Mouse (Mus musculus): ENCODE measurements around the gene Cyth4. TPM values are rescaled to one million over a fixed set of nuclear protein-coding genes. Genes with fewer than 3 reads are reported as not detected.

The Cyth4 gene
- polyA plus RNA-seq, 1 experiment: 1.4 TPM

DNA sequence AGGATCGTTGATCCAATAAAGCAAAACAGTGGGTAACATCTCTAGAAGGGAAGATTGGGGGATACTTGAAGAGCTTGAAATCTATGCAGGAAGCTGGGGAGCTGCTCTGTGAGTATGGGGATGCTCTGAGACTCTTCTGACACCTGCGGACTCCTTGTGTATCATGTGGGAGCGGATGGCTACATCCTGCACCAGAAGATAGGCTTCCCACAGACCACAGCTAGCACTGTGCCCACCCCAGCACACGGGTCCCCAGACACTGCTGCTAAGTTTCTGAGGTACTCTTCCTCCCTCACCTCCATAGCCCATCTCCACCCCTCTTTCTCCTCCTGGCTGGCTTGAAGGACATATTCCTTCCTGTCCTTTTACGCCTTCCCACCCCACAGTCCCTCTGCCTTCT lies 26.7 kb upstream of the Cyth4 start:
- H3K27ac ChIP-seq (ENCODE audit: control insufficient read depth, insufficient read depth, low read depth, low read length): no peak overlapping the region
- no peak overlapping the region for H3K4me3 ChIP-seq (ENCODE audit: control insufficient read depth, low read depth, low read length)
- H3K27me3 ChIP-seq (ENCODE audit: control insufficient read depth, insufficient read depth, low read length): no peaks in the 10 kb centered on the region
- H3K36me3 ChIP-seq (ENCODE audit: control insufficient read depth, insufficient read depth, low read length): no peaks in the 10 kb centered on the region
- no peak for TF ChIP-seq CTCF (IDR thresholded peaks at IDR 0.05; ENCODE audit: control insufficient read depth, insufficient read depth, insufficient replicate concordance, low read depth, low read length)
- no peak for TF ChIP-seq POLR2A (IDR thresholded peaks at IDR 0.05; ENCODE audit: control insufficient read depth, low read depth, low read length)
- H3K4me1 ChIP-seq (ENCODE audit: control insufficient read depth, insufficient read depth, low read length): no peaks in the 10 kb centered on the region; the same call in 1 of the 2 replicates

DNA sequence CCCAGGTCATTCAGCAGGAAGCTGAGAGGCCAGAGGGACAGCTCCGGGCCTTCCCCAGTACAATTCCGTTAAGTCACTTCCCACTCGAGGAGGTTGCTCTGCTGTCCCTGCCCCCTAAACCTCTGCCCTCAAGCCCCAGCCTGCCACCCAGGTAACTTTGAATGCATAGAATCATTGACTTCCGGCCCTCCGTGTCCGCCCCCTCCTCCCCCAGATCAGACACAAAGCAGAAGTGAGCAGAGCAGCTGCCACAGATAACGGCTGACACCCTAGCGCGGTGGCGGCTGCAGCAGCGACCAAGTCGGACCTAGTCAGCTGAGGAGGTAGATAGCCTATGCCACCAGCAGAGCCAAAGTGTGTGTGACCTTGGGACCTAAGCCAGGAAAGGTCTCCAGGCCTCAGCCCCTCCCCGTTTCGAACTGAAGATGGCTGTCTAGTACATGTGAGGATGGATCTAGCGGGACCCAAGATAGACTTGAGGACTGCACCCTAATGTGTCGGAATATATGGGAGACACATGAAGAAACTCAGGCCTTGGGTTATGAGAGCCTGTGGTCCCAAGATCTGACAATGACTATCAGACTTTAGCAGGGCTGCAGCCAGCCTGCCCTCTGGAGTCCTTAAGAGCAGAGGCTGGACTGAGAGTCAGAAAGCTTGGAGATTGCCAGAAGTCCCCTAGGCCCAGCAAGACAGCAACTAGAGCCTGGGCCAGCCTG lies 25.1 kb upstream of the Cyth4 start:
- no peak overlapping the region for H3K27ac ChIP-seq (ENCODE audit: control insufficient read depth, insufficient read depth, low read depth, low read length)
- TF ChIP-seq POLR2A (IDR thresholded peaks at IDR 0.05; ENCODE audit: control insufficient read depth, low read depth, low read length) (no peak), CTCF (IDR thresholded peaks at IDR 0.05; ENCODE audit: control insufficient read depth, insufficient read depth, insufficient replicate concordance, low read depth, low read length) (no peak)

DNA sequence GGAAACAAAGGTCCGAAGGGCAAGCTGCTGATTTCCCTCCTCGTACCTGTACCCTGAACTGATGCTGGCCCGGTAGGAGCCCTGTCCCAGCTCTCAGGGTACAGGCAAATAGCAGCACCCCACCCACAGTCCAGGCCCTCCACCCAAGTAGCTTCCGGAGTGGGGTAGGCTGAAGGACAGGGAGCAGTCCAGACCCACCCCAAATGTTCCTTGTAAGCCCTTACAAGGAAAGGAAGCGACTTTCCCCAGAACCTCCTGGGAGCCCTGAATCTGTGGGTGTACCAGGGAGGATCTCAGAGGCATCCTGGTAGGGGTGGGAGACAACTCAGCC lies 24.6 kb upstream of the Cyth4 start:
- Histone ChIP-seq H3K27ac (ENCODE audit: control insufficient read depth, insufficient read depth, low read depth, low read length) (no peak overlapping the region), H3K4me1 (ENCODE audit: control insufficient read depth, insufficient read depth, low read length) (no peaks in the 10 kb centered on the region; the same call in 1 of the 2 replicates), H3K36me3 (ENCODE audit: control insufficient read depth, insufficient read depth, low read length) (no peaks in the 10 kb centered on the region), H3K27me3 (ENCODE audit: control insufficient read depth, insufficient read depth, low read length) (no peaks in the 10 kb centered on the region), H3K4me3 (ENCODE audit: control insufficient read depth, low read depth, low read length) (no peak overlapping the region)
- TF ChIP-seq POLR2A (IDR thresholded peaks at IDR 0.05; ENCODE audit: control insufficient read depth, low read depth, low read length): no peak
- TF ChIP-seq CTCF (IDR thresholded peaks at IDR 0.05; ENCODE audit: control insufficient read depth, insufficient read depth, insufficient replicate concordance, low read depth, low read length): no peak

More for the DNA sequence above, 25.1 kb upstream of the Cyth4 start:
- Histone ChIP-seq H3K4me1 (ENCODE audit: control insufficient read depth, insufficient read depth, low read length) (no peaks in the 10 kb centered on the region; the same call in 1 of the 2 replicates), H3K36me3 (ENCODE audit: control insufficient read depth, insufficient read depth, low read length) (no peaks in the 10 kb centered on the region), H3K27me3 (ENCODE audit: control insufficient read depth, insufficient read depth, low read length) (no peaks in the 10 kb centered on the region), H3K4me3 (ENCODE audit: control insufficient read depth, low read depth, low read length) (no peak overlapping the region)

DNA sequence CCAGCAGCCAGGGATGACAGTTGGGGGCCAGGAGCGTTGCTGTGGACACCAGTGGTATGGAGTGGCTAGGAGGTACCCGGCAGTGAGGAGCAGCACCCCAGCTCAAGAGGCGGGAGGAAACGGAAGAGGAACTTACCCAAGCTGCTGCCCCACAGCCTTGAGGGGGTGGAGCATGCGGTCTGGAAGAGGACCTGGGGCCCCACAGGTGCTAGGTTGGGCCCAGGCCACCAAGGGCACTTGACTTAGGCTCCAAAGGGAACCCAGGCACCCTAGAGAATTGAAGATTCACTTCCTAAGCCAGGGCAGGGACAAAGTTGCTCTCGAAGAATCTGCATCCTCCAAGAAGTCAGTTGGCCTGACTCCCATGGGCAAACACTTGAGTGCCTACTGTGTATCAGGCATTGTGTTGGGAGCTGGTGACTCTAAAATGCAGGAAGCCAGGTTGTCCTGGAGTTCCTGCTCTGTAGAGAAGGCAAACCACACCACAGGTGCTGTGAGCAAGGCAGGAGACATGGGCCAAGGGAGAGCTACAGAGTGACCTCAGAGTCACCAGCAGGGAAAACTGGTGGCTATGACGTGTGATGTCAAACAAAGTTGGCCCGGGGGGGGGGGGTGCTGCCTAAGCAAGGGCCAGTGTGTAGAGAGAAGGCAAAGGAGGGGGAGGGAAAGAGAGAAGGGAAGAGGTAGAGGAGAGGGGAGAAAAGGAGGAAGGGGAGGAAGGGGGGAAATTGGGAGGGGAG lies 24.0 kb upstream of the Cyth4 start, which contains the start of gene Rac2:
Gene Rac2, minus strand, starts transcription at position 126 of the 740 bp plus-strand sequence.
- H3K36me3 ChIP-seq (ENCODE audit: control insufficient read depth, insufficient read depth, low read length): no peaks in the 10 kb centered on the region
- no peak within 1 kb of the TSS for H3K27ac ChIP-seq (ENCODE audit: control insufficient read depth, insufficient read depth, low read depth, low read length)
- no peak for TF ChIP-seq POLR2A (IDR thresholded peaks at IDR 0.05; ENCODE audit: control insufficient read depth, low read depth, low read length)
- TF ChIP-seq CTCF (IDR thresholded peaks at IDR 0.05; ENCODE audit: control insufficient read depth, insufficient read depth, insufficient replicate concordance, low read depth, low read length): no peak
- no peaks in the 10 kb centered on the region for H3K27me3 ChIP-seq (ENCODE audit: control insufficient read depth, insufficient read depth, low read length)
- H3K4me3 ChIP-seq (ENCODE audit: control insufficient read depth, low read depth, low read length): no peak within 1 kb of the TSS
- H3K4me1 ChIP-seq (ENCODE audit: control insufficient read depth, insufficient read depth, low read length): no peaks in the 10 kb centered on the region; the same call in 1 of the 2 replicates

DNA sequence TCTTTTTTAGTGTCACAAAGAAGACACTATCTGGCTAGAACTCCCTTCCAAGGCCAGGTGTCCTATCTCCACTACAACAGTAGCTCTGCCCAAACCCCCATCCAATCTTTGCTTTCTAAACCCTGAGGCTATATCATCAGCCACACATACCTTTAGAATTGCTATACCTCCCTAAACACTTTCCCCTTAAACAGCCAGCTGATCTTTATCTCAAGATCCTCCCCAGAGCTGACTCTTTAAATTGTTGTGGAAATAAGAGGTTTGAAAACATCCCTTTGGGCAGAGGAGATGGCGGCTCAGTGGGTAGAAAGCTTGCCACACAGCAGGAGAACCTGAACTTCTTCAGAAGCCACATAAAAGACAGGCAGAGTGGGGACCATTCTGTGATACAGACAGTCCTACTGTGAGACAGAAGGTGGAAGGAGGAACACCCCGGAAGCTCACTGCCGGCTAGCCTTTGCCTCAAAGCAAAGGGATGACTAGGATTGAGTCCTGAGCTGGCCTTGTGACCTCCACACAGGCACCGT lies 20.5 kb upstream of the Cyth4 start:
- TF ChIP-seq CTCF (IDR thresholded peaks at IDR 0.05; ENCODE audit: control insufficient read depth, insufficient read depth, insufficient replicate concordance, low read depth, low read length) (no peak), POLR2A (IDR thresholded peaks at IDR 0.05; ENCODE audit: control insufficient read depth, low read depth, low read length) (no peak)

DNA sequence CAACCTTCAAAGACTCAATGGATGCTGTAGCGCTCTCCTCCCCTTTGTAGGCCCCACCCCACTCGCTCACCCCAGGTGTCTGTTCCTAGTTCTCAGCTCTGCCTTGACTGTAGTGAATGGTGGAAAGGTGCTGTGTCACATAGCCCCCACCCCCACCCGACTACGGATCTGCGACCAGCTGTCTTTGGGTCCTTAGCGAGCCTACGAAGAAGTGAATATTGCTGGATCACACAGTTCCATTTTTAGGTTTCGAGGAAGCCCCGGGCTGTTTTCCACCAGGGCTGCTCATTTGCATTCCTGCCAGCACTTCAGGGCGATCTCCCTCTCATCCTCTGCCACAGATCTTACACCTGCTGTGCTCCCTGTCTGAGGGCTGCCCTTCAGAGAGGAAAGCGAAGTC lies 13.5 kb upstream of the Cyth4 start:
- Histone ChIP-seq H3K4me1 (ENCODE audit: control insufficient read depth, insufficient read depth, low read length) (peaks cover 9% of the 10 kb centered on the region), H3K36me3 (ENCODE audit: control insufficient read depth, insufficient read depth, low read length) (no peaks in the 10 kb centered on the region), H3K27me3 (ENCODE audit: control insufficient read depth, insufficient read depth, low read length) (no peaks in the 10 kb centered on the region), H3K4me3 (ENCODE audit: control insufficient read depth, low read depth, low read length) (no peak overlapping the region), H3K27ac (ENCODE audit: control insufficient read depth, insufficient read depth, low read depth, low read length) (no peak overlapping the region)
- no peak for TF ChIP-seq POLR2A (IDR thresholded peaks at IDR 0.05; ENCODE audit: control insufficient read depth, low read depth, low read length)
- no peak for TF ChIP-seq CTCF (IDR thresholded peaks at IDR 0.05; ENCODE audit: control insufficient read depth, insufficient read depth, insufficient replicate concordance, low read depth, low read length)

More for the DNA sequence above, 20.5 kb upstream of the Cyth4 start:
- no peaks in the 10 kb centered on the region for H3K36me3 ChIP-seq (ENCODE audit: control insufficient read depth, insufficient read depth, low read length)
- no peaks in the 10 kb centered on the region for H3K27me3 ChIP-seq (ENCODE audit: control insufficient read depth, insufficient read depth, low read length)
- peaks cover 5% of the 10 kb centered on the region for H3K4me1 ChIP-seq (ENCODE audit: control insufficient read depth, insufficient read depth, low read length)
- no peak overlapping the region for H3K27ac ChIP-seq (ENCODE audit: control insufficient read depth, insufficient read depth, low read depth, low read length)
- H3K4me3 ChIP-seq (ENCODE audit: control insufficient read depth, low read depth, low read length): no peak overlapping the region

DNA sequence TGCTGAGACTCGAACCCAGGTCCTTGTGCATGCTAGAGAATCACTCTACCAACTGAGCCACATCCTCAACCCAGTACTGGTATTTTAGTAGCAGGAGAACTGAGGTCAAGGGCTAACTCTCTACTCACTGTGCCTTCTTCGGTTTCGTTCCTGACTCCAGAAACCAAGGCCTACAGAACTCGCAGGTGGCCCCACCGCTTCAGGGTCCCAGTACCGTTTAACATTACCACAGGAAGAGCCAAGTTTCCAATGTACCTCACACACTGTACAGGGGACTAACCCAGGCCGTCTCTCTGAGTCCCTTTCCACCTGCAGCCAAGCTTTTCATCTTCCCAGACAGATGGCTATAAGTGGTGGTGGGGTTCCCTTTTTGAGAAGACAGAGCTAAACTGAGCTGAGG lies 11.4 kb upstream of the Cyth4 start:
- TF ChIP-seq CTCF (IDR thresholded peaks at IDR 0.05; ENCODE audit: control insufficient read depth, insufficient read depth, insufficient replicate concordance, low read depth, low read length) (no peak), POLR2A (IDR thresholded peaks at IDR 0.05; ENCODE audit: control insufficient read depth, low read depth, low read length) (no peak)
- peaks cover 9% of the 10 kb centered on the region for H3K4me1 ChIP-seq (ENCODE audit: control insufficient read depth, insufficient read depth, low read length)
- no peak overlapping the region for H3K27ac ChIP-seq (ENCODE audit: control insufficient read depth, insufficient read depth, low read depth, low read length)
- no peaks in the 10 kb centered on the region for H3K36me3 ChIP-seq (ENCODE audit: control insufficient read depth, insufficient read depth, low read length)
- H3K4me3 ChIP-seq (ENCODE audit: control insufficient read depth, low read depth, low read length): no peak overlapping the region
- no peaks in the 10 kb centered on the region for H3K27me3 ChIP-seq (ENCODE audit: control insufficient read depth, insufficient read depth, low read length)
